Mouse (Mus musculus) kidney, postnatal 10 days (tissue): ENCODE results near the gene Gm5737.

Source experiments
- DNase-seq: peaks from one replicate; pipeline ENCODE4 v3.0.0; 2021; ENCODE audit warnings: mixed read lengths

The Gm5737 gene

DNA sequence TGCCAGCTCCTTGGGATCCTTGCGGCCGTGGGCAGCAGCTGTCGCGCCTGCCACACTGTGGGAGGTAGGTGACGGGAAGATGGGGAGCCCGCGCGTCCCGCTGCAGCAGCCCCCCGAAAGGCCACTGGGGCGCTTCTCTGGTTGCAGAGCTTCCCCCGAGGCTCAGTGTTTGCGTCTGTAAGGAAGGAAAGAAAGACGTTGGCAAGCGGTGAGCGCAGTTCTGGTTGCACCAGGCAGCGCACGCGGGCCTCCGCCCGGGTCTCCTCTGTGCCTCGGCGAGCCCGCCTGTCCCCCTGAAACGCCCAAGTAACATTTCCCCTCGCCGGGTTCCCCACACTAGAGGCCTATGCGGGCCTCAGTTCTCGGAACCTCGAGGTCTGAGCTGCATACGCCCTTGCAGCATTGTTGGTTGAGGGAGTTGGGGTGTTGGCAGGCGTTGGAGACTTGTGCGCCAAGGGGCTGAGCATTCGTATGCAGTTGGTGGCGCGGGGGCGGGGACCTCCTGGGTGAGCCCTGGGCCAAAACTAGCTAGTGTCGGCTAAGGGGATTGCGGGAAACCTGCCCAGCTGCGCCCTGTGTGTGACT lies 31.0 kb downstream of the Gm5737 start:
- DNase-seq: peak; percentile 83

GRCm38 (mm10) chr7:120843852-120844435 lies 31.8 kb downstream of the Gm5737 start:
- peak; percentile 37 for DNase-seq

DNA sequence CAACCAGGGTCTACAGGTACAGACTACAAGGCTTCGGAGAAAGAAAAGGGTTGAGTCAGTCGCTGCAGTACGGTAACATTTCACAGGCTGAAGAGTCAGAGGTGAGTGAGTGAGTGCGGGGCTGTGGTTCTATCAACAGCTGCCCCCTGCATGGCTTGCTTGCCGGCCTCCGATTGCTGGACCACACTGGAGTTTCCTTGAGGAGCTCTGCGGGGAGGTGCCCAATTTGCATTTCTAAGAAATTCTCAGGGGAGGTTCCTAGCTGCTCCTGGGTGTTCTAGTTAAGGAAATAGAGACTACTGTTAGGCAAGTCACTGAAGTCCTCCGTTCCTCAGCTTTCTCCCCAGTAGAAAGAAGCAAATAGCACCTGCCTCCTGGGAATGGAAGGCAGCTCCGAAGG lies 32.5 kb downstream of the Gm5737 start:
- DNase-seq: no peak

- DNase-seq: no peak
Observed at GRCm38 (mm10) chr7:120848831-120849512, 36.8 kb downstream of the Gm5737 start.

- DNase-seq: no peak
Observed at GRCm38 (mm10) chr7:120850165-120850564, 38.0 kb downstream of the Gm5737 start.

DNA sequence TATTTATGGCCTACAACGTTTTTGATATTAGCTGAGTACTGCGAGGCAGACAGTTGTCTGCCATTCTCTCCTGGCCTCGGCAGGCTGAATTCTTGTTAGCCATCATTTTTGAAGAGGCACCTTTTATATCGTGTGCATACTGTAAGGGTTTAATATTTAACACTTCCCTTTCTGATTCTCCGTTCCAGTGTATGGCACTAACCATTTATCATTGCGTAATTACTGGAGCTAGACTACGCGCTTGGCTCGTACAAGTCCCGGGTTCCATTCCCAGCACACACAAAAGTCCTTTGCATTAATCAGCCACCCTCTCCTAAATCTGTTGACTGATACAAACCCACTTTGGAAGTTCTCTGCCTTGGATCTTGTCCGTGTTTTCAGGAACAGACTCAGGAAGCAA lies 47.7 kb downstream of the Gm5737 start:
- no peak for DNase-seq

- no peak for DNase-seq
Observed at GRCm38 (mm10) chr7:120860799-120861487, 48.8 kb downstream of the Gm5737 start.

- peak; percentile 19 for DNase-seq
Observed at GRCm38 (mm10) chr7:120861488-120862047, 49.4 kb downstream of the Gm5737 start.

DNA sequence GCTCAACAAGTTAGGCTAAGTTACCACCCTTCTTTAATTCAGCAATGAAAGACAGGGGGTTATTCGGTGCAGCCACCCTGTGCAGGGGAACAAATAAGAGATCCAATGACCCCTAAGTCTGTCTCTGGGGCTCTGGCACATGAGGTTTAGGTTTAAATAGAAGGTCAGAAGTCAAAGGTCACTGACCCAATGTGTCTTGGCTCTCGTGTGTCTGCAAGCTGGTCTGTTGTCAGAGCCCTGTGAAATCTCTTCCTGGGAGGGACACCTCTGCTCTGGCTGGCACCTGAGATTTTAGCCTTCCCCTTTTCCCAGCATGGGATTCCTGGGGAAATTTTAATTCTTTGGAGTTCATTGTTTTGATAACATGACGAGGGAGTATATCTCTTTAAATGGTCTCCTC lies 50.0 kb downstream of the Gm5737 start:
- DNase-seq: no peak

GRCm38 (mm10) chr7:120862626-120863025 lies 50.5 kb downstream of the Gm5737 start:
- DNase-seq: no peak

DNA sequence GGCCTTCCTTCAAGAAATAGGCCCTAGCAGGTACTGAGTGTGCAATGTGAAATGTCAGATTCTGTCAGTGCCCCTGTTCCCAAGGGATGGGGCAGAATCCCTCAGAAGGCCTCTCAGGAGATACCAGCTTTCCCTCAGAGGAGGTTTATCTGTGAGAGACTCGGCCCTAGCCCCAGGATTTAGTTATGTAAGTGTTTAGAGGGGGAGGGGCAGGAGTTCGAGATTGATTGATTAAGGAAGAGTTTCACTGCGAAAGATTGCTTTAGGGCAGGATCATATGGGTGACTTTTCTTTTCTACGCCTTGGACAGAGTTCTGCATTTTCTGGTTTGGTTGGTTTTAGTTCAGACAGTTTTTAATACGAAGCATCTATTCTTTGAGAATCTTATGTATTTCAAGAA lies 51.3 kb downstream of the Gm5737 start:
- no peak for DNase-seq

DNA sequence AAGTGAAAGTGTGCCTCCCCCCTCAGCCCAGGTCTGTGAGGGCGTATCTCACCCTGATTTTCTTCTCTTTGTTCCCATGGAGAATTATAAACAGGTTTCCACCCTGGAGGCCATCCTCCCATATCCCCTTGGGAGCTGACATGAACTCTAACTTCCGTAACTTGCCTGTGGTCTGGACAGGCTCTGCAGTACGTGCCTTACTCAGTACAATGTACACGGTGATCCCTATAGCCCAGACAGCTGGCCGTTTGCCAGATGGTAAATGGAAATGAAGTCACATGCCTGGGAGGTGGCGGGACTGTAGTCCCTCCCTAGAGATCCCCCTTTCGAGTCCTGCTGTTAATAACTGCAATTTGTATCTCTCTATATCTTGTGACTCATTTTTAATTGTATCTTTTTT lies 52.9 kb downstream of the Gm5737 start:
- peak; percentile 58 for DNase-seq

DNA sequence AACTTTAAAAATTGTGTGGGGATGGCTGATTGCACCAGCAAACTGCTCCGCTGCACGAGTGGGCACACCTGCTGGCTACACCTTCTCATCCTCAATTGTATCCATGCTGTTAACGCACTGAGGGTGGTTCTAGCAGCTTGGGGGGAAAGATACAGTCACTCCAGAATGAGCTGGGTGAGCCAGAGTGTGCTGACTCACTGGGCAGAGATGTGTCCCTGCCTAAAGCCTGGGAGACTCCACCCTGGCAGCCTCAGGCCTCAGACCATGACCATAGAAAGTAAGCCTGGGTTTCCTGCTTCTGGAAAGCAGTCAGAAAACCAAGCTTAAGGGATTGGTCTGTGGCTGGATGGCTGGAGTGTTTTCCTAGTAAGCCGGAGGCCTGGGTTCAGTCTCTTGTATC lies 53.7 kb downstream of the Gm5737 start:
- DNase-seq: peak; percentile 53

GRCm38 (mm10) chr7:120866684-120867083 lies 54.5 kb downstream of the Gm5737 start:
- DNase-seq: no peak

- no peak for DNase-seq
Observed at GRCm38 (mm10) chr7:120867720-120868119, 55.6 kb downstream of the Gm5737 start.

- DNase-seq: no peak
Observed at GRCm38 (mm10) chr7:120869883-120870282, 57.7 kb downstream of the Gm5737 start.

GRCm38 (mm10) chr7:120870431-120871008 lies 58.4 kb downstream of the Gm5737 start:
- peak; percentile 21 for DNase-seq

DNA sequence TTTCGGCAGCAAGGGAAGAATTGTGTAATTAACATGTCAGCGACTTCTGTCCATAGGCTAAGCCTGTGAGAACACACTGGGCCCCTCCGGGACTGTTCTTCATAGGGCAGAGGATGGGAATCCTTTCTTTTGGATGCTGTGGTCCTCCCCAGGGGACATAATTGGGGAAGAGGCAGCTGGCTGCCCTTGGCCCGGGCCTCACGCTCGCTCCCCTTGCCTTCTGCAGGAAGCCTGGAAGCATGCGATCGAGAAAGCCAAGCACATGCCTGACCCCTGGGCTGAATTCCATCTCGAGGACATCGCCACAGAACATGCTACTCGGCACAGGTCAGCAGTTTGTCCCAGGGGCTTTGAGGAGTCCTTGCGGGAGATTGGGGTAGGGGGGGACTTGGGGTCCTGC lies 60.9 kb downstream of the Gm5737 start:
- peak; percentile 23 for DNase-seq

DNA sequence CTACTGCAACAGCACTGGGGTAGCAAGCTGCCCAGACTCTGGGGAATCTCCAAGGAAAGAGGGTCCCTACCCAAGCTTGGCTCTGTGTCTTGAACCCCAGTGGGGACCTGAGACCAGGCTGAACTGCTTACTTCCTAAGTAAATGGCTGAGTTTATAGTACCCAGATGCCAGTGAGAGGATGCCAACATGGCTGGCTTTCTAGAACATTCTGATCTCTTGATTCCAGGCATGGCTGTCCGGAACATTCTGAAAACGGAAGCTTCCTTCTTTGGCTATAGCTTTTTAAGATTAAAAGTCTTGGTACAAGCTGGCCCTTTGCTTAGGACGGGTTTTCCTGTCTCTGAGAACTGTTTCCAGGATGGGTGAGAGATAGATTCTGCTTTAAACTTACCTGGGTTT lies 61.9 kb downstream of the Gm5737 start:
- DNase-seq: no peak

DNA sequence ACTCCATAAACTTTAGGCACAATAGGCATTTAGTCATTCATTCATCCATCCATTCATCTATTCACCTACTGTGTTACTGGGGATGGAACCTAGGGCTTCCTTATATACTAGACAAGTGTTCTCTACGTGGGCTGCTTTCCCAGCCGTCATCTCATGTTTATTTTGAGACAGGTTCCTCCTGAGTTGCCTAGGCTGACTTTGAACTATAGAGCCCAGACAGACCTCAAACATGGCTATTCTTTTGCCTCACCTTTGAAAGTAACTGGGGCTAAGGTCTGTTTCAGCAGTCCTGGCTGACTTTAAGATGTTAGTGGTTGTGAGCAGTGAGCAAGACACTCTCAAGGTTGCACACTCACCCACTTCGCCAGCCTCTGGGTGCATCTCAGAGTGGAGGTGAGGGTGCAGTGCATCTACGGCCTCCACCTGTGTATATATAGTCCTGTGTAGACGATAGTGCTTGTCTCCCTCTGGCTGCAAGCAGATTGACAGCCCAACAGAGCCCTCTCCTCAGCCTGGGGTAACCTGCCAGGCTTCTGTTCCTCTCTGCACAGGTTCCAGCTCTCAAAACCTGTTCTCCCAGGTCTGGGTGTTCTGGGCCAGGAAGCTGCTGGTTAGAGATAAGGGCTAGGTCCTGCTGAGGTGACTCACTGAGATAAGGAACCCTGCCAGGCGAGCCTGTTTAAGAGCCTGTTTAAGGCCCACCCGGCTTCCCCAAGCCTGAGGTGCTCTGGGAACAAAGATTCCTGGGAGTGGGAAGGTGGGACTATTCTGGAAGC lies 62.8 kb downstream of the Gm5737 start:
- DNase-seq: no peak

GRCm38 (mm10) chr7:120875540-120876388 lies 63.6 kb downstream of the Gm5737 start:
- DNase-seq: no peak
